Mouse (Mus musculus): ENCODE measurements around the gene Coro1a. TPM values are rescaled to one million over a fixed set of nuclear protein-coding genes. Genes with fewer than 3 reads are reported as not detected.

The Coro1a gene
- polyA plus RNA-seq, 1 experiment, result 157 TPM

- TF ChIP-seq CTCF (IDR thresholded peaks at IDR 0.05; ENCODE audit: extremely low read depth, insufficient read length, insufficient replicate concordance, low read depth, low read length), result no peak
- TF ChIP-seq POLR2A (IDR thresholded peaks at IDR 0.05; ENCODE audit: low read depth, low read length), result no peak
- WGBS, result 70% methylated on average over 5 of the region's 5 CpGs
- H3K4me3 ChIP-seq (ENCODE audit: low read depth, low read length), result no peak overlapping the region
Measured at GRCm38 (mm10) chr7:126725667-126726066, 18.1 kb upstream of the Coro1a start.

GRCm38 (mm10) chr7:126725077-126725476, 17.5 kb upstream of the Coro1a start:
- Histone ChIP-seq H3K27me3 (ENCODE audit: control insufficient read depth, insufficient read depth, low read length) (no peaks in the 10 kb centered on the region), H3K36me3 (ENCODE audit: control insufficient read depth, insufficient read depth, low read length) (no peaks in the 10 kb centered on the region), H3K27ac (ENCODE audit: insufficient read depth, low read depth, low read length) (no peak overlapping the region), H3K4me1 (ENCODE audit: control insufficient read depth, insufficient read depth, insufficient read length, low read length) (no peaks in the 10 kb centered on the region), H3K4me3 (ENCODE audit: low read depth, low read length) (no peak overlapping the region)
- 40% methylated on average over 3 of the region's 3 CpGs for WGBS
- TF ChIP-seq CTCF (IDR thresholded peaks at IDR 0.05; ENCODE audit: extremely low read depth, insufficient read length, insufficient replicate concordance, low read depth, low read length) (no peak), POLR2A (IDR thresholded peaks at IDR 0.05; ENCODE audit: low read depth, low read length) (no peak)

More at GRCm38 (mm10) chr7:126725667-126726066, 18.1 kb upstream of the Coro1a start:
- Histone ChIP-seq H3K27me3 (ENCODE audit: control insufficient read depth, insufficient read depth, low read length) (no peaks in the 10 kb centered on the region), H3K27ac (ENCODE audit: insufficient read depth, low read depth, low read length) (no peak overlapping the region), H3K36me3 (ENCODE audit: control insufficient read depth, insufficient read depth, low read length) (no peaks in the 10 kb centered on the region), H3K4me1 (ENCODE audit: control insufficient read depth, insufficient read depth, insufficient read length, low read length) (peaks cover 3% of the 10 kb centered on the region; the same call in 1 of the 2 replicates)

DNA sequence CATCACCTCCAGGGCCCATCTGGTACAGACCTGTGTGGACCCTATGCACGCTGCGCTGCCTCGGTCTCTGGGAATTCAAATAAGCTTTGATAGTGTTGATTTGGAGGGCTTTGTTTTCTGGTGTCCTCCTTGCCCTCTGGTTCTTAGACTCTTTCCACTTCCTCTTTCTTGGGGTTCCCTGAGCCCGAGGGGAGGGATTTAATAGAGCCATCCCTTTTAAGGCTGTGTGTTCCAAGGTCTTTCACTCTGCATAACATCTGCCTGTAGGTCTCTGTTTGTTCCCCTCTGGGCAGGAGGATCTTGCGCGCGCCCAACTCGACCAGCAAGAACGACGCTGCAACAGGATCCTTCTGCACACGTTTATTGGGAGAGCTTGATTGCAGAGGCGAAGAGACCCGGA, 14.0 kb upstream of the Coro1a start:
- H3K27me3 ChIP-seq (ENCODE audit: control insufficient read depth, insufficient read depth, low read length), result no peaks in the 10 kb centered on the region
- H3K4me3 ChIP-seq (ENCODE audit: low read depth, low read length), result no peak overlapping the region
- 89% methylated on average over 13 of the region's 13 CpGs for WGBS
- H3K36me3 ChIP-seq (ENCODE audit: control insufficient read depth, insufficient read depth, low read length), result no peaks in the 10 kb centered on the region
- TF ChIP-seq POLR2A (IDR thresholded peaks at IDR 0.05; ENCODE audit: low read depth, low read length) (no peak), CTCF (IDR thresholded peaks at IDR 0.05; ENCODE audit: extremely low read depth, insufficient read length, insufficient replicate concordance, low read depth, low read length) (no peak)
- no peak overlapping the region for H3K27ac ChIP-seq (ENCODE audit: insufficient read depth, low read depth, low read length)
- H3K4me1 ChIP-seq (ENCODE audit: control insufficient read depth, insufficient read depth, insufficient read length, low read length), result no peaks in the 10 kb centered on the region

- Histone ChIP-seq H3K4me3 (ENCODE audit: low read depth, low read length) (no peak overlapping the region), H3K36me3 (ENCODE audit: control insufficient read depth, insufficient read depth, low read length) (no peaks in the 10 kb centered on the region), H3K4me1 (ENCODE audit: control insufficient read depth, insufficient read depth, insufficient read length, low read length) (no peaks in the 10 kb centered on the region), H3K27me3 (ENCODE audit: control insufficient read depth, insufficient read depth, low read length) (no peaks in the 10 kb centered on the region), H3K27ac (ENCODE audit: insufficient read depth, low read depth, low read length) (no peak overlapping the region)
- TF ChIP-seq POLR2A (IDR thresholded peaks at IDR 0.05; ENCODE audit: low read depth, low read length), result no peak
- TF ChIP-seq CTCF (IDR thresholded peaks at IDR 0.05; ENCODE audit: extremely low read depth, insufficient read length, insufficient replicate concordance, low read depth, low read length), result peak; percentile 21; the same call in 1 of the 2 replicates
- 95% methylated on average over 5 of the region's 5 CpGs for WGBS
Measured at GRCm38 (mm10) chr7:126718787-126719337, 11.3 kb upstream of the Coro1a start.

DNA sequence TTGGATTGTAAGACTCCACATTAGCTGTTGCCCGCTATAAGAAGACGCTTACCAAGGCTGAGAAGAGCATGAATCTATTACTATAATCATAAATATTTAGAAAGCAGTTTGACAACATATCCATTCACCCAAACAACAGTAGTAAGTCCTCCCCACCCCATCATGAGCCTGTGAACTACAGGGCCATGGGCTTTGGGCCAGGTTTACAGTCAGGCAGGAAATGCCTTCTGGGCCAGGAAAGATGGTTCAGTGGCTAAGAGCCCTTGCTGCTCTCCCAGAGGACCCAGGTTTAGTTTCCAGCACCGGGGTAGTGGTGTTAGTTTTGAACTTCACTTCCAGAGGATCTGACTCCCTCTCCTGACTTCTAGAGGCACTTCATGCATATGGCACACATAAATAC, 10.0 kb upstream of the Coro1a start:
- 68% methylated on average over 3 of the region's 3 CpGs for WGBS
- no peak overlapping the region for H3K27ac ChIP-seq (ENCODE audit: insufficient read depth, low read depth, low read length)
- no peak for TF ChIP-seq POLR2A (IDR thresholded peaks at IDR 0.05; ENCODE audit: low read depth, low read length)
- no peak for TF ChIP-seq CTCF (IDR thresholded peaks at IDR 0.05; ENCODE audit: extremely low read depth, insufficient read length, insufficient replicate concordance, low read depth, low read length)
- H3K27me3 ChIP-seq (ENCODE audit: control insufficient read depth, insufficient read depth, low read length), result no peaks in the 10 kb centered on the region
- no peaks in the 10 kb centered on the region for H3K36me3 ChIP-seq (ENCODE audit: control insufficient read depth, insufficient read depth, low read length)
- no peak overlapping the region for H3K4me3 ChIP-seq (ENCODE audit: low read depth, low read length)
- no peaks in the 10 kb centered on the region for H3K4me1 ChIP-seq (ENCODE audit: control insufficient read depth, insufficient read depth, insufficient read length, low read length)

DNA sequence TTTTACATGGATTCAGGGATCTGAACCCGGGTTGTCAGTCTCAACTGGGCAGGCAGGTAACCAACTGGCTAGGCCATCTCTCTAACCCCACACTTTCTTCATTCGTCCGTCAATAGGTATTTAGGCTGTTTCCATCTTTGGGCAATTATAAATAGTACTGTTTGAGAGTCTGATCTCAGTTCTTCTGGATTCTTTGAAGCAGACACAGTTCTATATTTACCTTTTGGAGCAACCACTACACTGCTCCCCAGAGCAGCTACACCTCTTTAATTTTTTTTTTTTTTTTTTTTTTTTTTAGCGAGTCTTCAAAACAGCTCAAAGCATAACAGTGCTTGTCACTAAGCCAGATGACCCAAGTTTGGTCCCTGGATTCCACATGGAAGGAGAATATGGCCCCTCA, 8.1 kb upstream of the Coro1a start:
- Histone ChIP-seq H3K4me1 (ENCODE audit: control insufficient read depth, insufficient read depth, insufficient read length, low read length) (no peaks in the 10 kb centered on the region), H3K27me3 (ENCODE audit: control insufficient read depth, insufficient read depth, low read length) (no peaks in the 10 kb centered on the region), H3K4me3 (ENCODE audit: low read depth, low read length) (no peak overlapping the region), H3K27ac (ENCODE audit: insufficient read depth, low read depth, low read length) (no peak overlapping the region), H3K36me3 (ENCODE audit: control insufficient read depth, insufficient read depth, low read length) (no peaks in the 10 kb centered on the region)
- no peak for TF ChIP-seq CTCF (IDR thresholded peaks at IDR 0.05; ENCODE audit: extremely low read depth, insufficient read length, insufficient replicate concordance, low read depth, low read length)
- 81% methylated on average over 4 of the region's 4 CpGs for WGBS

DNA sequence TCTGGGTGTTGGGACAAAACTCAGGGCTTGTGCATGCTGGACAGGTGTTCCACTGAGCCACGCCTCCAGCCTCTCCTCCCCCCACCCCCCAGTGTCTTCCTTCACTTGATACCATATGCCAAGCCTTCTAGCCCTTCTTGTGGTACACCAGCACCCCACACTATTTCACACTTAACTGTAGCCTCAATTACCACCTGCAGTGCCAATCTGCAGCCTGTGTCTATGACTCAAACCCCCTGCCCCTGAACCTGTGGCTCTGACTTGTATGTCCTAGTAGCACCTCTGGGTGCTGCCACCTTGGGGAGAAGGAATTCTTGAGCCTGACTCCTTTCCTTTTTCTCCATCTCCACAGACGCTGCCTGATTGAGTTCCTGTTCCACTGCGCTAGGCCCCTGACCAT, 4.3 kb upstream of the Coro1a start:
- no peaks in the 10 kb centered on the region for H3K27me3 ChIP-seq (ENCODE audit: control insufficient read depth, insufficient read depth, low read length)
- TF ChIP-seq POLR2A (IDR thresholded peaks at IDR 0.05; ENCODE audit: low read depth, low read length) (no peak), CTCF (IDR thresholded peaks at IDR 0.05; ENCODE audit: extremely low read depth, insufficient read length, insufficient replicate concordance, low read depth, low read length) (no peak)
- no peak overlapping the region for H3K4me3 ChIP-seq (ENCODE audit: low read depth, low read length)
- H3K36me3 ChIP-seq (ENCODE audit: control insufficient read depth, insufficient read depth, low read length), result no peaks in the 10 kb centered on the region
- H3K27ac ChIP-seq (ENCODE audit: insufficient read depth, low read depth, low read length), result no peak overlapping the region
- WGBS, result 75% methylated on average over 3 of the region's 3 CpGs
- H3K4me1 ChIP-seq (ENCODE audit: control insufficient read depth, insufficient read depth, insufficient read length, low read length), result no peaks in the 10 kb centered on the region

Data from small intestine, adult 2 months (tissue).